Mouse (Mus musculus): ENCODE measurements around the gene 1700018F24Rik. TPM values are rescaled to one million over a fixed set of nuclear protein-coding genes. Genes with fewer than 3 reads are reported as not detected.
"Not testable (repeated sequence)": the region's sequence is repeated elsewhere in the genome, so short reads cannot be mapped to it uniquely, and the experiment has no call there.

Gene 1700018F24Rik
- total RNA-seq, 2 experiments from 2014 or later, result not detected

GRCm38 (mm10) chr5:145083201-145083600, 40.4 kb downstream of the 1700018F24Rik start:
- DNase-seq, result not testable (repeated sequence)

GRCm38 (mm10) chr5:145083632-145084451, 41.1 kb downstream of the 1700018F24Rik start, which contains the start of the genes Arpc1a and Kpna7:
Gene Arpc1a, plus strand, starts transcription at chr5:145083830.
Gene Kpna7, minus strand, starts transcription at chr5:145084030.
- peak; percentile 97 to 99 for DNase-seq

GRCm38 (mm10) chr5:145084822-145085221, 42.0 kb downstream of the 1700018F24Rik start:
- DNase-seq, result no peak

- DNase-seq, result no peak
These were observed 45.4 kb downstream of the 1700018F24Rik start for GRCm38 (mm10) chr5:145088186-145088585.

GRCm38 (mm10) chr5:145089878-145090277, 47.1 kb downstream of the 1700018F24Rik start:
- no peak for DNase-seq

Other genes starting within 250 kb of the 1700018F24Rik start
- gene Smurf1, start 77.1 kb upstream of the 1700018F24Rik start, total RNA-seq (2021), result 10 to 100 TPM; 18.6 to 24.8 TPM
- not detected for gene Gm4871, start 10.2 kb upstream of the 1700018F24Rik start, total RNA-seq (2021)
- 100 to 1,000 TPM; 120 to 123 TPM for gene Arpc1a, start 40.8 kb downstream of the 1700018F24Rik start, total RNA-seq (2021)
- not detected for gene Kpna7, start 41.0 kb downstream of the 1700018F24Rik start, total RNA-seq (2021)
- gene Arpc1b, start 71.2 kb downstream of the 1700018F24Rik start, total RNA-seq (2021), result 100 to 1,000 TPM; 241 to 271 TPM
- 10 to 100 TPM; 88.0 to 92.1 TPM for gene Pdap1, start 97.2 kb downstream of the 1700018F24Rik start, total RNA-seq (2021)
- gene Bud31, start 97.4 kb downstream of the 1700018F24Rik start, total RNA-seq (2021), result 100 to 1,000 TPM; 113 to 117 TPM
- gene Ptcd1, start 124.1 kb downstream of the 1700018F24Rik start, total RNA-seq (2021), result 10 to 100 TPM; 22.4 to 31.3 TPM
- 10 to 100 TPM; 19.0 to 19.3 TPM for gene Cpsf4, start 124.2 kb downstream of the 1700018F24Rik start, total RNA-seq (2021)
- 100 to 1,000 TPM; 485 to 492 TPM for gene Atp5j2, start 149.1 kb downstream of the 1700018F24Rik start, total RNA-seq (2021)
- gene Zkscan14, start 158.9 kb downstream of the 1700018F24Rik start, total RNA-seq (2021), result 1 to 10 TPM; 7.2 to 9.9 TPM
- gene Zkscan5, start 161.6 kb downstream of the 1700018F24Rik start, total RNA-seq (2021), result 10 to 100 TPM; 11.6 to 13.0 TPM
- gene Zfp655, start 188.7 kb downstream of the 1700018F24Rik start, total RNA-seq (2021), result 10 to 100 TPM; 50.6 to 68.6 TPM
- gene Zscan25, start 237.5 kb downstream of the 1700018F24Rik start, total RNA-seq (2021), result 10 to 100 TPM; 15.0 to 15.7 TPM